Mouse (Mus musculus) ovary, postnatal 36 days (tissue): ENCODE measurements around the gene Tmpo.

Source experiments
- DNase-seq: peaks from one replicate; pipeline ENCODE4 v3.0.0; 2022; ENCODE audit warnings: low spot score, mixed read lengths

The Tmpo gene

DNA sequence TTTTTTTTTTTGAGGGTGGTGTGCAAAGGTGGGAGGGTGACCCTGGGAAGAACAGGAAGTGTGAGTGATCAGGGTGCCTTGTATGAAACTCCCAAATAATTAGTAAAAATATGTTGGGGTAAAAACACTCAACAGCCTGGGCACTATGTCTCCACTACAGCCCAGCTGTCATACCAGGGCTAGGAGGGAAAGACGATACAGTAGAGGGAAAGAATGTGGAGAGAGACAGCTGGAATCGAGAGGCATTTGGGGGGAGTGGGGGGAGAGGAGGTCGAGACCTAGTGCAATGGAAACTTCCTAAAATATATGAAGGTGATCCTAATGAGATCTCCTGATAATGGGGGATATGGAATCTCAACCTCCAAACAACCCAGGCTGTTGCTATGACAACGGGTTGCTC is 71.3 kb downstream of the Tmpo start:
- DNase-seq = no peak

DNA sequence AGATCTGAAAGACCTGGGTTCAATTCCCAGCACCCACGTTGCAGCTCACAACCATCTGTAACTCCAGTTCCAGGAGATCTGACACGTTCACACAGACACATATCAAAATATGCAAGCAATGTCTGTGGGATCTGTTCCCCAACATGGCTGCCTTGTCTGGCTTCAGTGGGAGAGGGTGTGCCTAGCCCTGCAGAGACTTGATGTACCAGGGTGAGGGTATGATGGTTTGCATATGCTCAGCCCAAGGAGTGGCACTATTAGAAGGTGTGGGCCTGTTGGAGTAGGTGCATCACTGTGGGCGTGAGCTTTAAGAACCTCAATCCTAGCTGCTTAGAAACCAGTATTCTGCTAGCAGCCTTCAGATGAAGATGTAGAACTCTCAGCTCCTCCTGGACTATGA is 75.1 kb downstream of the Tmpo start:
- DNase-seq = no peak

DNA sequence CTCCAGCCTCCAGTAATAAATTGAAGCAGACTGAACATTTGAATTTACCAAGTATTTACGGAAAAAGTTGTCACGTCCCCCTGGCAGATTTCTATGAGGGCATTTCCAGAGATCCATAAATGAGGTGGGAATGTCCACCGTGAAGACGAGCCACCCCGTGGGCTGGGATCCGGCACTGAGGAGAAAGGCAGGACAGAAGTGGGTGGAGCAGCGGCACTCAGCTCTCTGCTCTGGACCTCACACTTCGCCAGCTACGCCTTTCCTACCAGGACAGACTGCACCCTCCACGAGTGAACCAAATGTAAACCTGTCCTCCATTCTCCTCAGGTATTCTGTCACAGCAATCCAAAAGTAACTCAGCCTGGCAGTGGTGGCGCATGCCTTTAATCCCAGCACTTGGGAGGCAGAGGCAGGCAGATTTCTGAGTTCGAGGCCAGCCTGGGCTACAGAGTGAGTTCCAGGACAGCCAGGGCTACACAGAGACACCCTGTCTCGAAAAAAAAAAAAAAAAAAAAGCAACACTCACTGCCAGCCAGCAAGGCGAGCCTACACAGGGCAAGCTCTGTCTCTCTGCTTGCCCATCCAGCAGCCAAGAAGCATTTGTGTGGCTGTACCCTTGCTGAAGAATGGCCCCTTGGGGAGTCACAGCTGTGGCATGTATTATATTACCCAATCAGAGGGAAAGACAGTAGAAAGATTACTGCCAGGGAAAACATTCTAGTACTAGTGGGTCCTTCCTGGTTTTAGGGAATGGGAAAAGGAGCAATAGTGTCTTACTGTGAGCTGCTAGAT is 78.1 kb downstream of the Tmpo start:
- no peak for DNase-seq

DNA sequence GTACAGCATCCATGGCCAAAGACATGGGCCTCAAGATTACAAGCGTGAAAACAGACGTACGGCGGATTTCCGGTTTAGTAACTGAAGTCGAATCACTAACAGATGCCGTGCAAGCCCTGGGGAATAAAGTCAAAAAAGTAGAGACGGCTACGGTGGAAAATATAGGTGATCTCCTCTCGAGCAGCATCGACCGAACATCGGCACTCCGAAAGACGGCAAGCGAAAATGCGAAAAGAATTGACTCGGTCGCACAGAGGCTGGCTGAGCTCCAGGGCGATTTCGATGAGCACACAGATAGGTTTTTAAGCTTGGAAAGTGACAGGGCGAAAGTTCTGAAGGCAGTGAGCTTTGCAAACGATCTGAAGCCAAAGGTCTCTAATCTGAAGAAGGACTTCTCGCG is 79.2 kb downstream of the Tmpo start:
- DNase-seq = no peak

DNA sequence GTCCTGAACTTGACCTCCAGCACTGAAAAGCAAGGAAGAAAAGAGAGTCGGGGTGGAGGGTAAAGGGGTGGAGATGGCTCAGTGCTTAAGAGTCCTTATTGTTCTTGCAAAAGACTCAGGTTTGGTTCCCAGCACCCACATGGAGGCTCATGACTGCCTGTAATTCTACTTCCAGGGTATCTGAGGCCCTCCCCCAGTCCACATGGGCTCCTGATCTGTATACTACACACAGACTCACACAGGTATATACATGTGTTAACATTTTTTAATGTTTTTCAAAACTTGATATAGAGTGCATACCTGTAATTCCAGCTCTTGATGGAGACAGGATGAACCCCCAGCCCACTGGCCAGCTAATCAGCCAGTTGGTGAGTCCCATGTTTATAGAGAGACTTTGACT is 81.0 kb downstream of the Tmpo start:
- no peak for DNase-seq

DNA sequence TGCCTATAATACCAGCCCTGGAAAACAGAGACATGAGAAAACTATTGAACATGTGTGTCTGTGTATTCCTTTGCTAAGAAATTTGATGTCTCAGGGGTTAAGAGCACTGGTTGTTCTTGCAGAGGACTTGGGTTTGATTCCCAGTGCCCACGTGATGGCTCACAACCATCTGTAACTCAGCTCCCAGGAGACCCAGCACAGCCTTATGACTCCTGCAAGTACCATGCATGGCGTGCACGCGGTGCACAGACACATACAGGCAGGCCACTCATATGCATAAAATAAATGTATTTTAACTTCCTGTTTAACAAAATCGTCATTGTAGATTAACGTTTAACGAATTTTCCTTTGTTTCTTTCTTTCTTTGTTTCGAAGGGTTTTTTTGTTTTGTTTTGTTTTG is 83.1 kb downstream of the Tmpo start:
- no peak for DNase-seq
